Mouse (Mus musculus): ENCODE results near the gene Mtss1l. TPM values are rescaled to one million over a fixed set of nuclear protein-coding genes. Genes with fewer than 3 reads are reported as not detected.

Gene Mtss1l
- polyA plus RNA-seq, 1 experiment from 2014 or later, result 22.5 TPM

DNA sequence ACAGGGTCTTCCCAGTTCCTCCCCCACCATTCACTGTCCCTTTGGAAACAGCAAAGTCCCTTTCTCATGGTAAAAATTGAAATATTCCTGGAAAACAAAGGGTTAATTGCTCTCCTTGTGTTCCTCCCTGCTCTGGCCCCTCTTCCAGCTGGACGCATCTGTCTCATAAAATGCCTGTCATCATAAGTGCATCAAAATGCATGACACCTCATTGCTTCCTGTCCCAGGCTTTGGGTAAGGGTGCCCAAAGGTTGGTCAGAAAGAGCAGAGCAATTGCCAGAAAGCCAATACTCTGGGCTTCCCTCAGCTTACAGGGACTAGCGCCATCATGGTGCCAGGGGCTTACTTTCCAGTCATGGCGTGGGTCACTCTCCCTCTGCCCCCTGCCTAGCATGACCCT is 10.7 kb upstream of the Mtss1l start:
- 71% methylated on average over 3 of the region's 3 CpGs for WGBS
- peaks cover 14% of the 10 kb centered on the region for H3K4me1 ChIP-seq
- no peaks in the 10 kb centered on the region for H3K27me3 ChIP-seq
- no peak overlapping the region for H3K4me3 ChIP-seq
- ATAC-seq (replicated peaks), result no peak
- no peak overlapping the region for H3K9ac ChIP-seq (replicated peaks)
- peaks cover 19% of the 10 kb centered on the region; the same call in 1 of the 2 replicates for H3K36me3 ChIP-seq
- no peaks in the 10 kb centered on the region for H3K9me3 ChIP-seq
- H3K27ac ChIP-seq (replicated peaks), result no peak overlapping the region; the same call in 1 of the 2 replicates
- H3K4me2 ChIP-seq (replicated peaks), result no peak overlapping the region

GRCm38 (mm10) chr8:110711271-110711934 is 9.9 kb upstream of the Mtss1l start:
- 78% methylated on average over 13 of the region's 13 CpGs for WGBS
- no peak for ATAC-seq (replicated peaks)
- H3K27ac ChIP-seq (replicated peaks), result peak overlapping the region; percentile 19; the same call in 1 of the 2 replicates

DNA sequence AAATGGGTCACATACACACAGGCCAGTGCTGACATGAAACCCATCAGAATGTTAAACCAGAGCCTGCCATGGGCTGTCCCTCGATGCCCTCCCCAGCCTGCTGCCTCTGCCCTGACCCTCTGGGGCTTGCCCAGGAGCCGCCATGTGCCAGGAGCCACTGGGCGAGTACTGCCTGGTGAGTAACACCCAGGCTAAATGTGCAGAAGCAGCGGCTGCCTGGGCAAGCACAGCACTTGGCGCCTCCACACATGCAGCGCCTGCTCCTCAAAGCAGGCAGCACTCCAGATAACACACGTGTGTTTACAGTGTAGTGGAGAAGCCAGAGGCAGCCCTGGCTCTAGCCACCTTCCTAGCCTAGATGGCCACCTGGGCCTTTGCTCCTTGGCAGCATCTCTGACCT is 8.2 kb upstream of the Mtss1l start:
- Histone ChIP-seq H3K4me1 (peaks cover 26% of the 10 kb centered on the region), H3K9ac (replicated peaks) (no peak overlapping the region), H3K9me3 (no peaks in the 10 kb centered on the region), H3K36me3 (peaks cover 19% of the 10 kb centered on the region; the same call in 1 of the 2 replicates), H3K4me3 (no peak overlapping the region), H3K27me3 (no peaks in the 10 kb centered on the region), H3K27ac (replicated peaks) (0 out of 2 replicates have a peak overlapping the region, but pooled peaks have one; percentile 4), H3K4me2 (replicated peaks) (no peak overlapping the region)
- 90% methylated on average over 7 of the region's 7 CpGs for WGBS
- no peak for ATAC-seq (replicated peaks)

More at GRCm38 (mm10) chr8:110711271-110711934, 9.9 kb upstream of the Mtss1l start:
- Histone ChIP-seq H3K9me3 (no peaks in the 10 kb centered on the region), H3K4me1 (peaks cover 22% of the 10 kb centered on the region), H3K9ac (replicated peaks) (no peak overlapping the region), H3K4me3 (no peak overlapping the region), H3K27me3 (no peaks in the 10 kb centered on the region), H3K4me2 (replicated peaks) (no peak overlapping the region), H3K36me3 (peaks cover 19% of the 10 kb centered on the region; the same call in 1 of the 2 replicates)

DNA sequence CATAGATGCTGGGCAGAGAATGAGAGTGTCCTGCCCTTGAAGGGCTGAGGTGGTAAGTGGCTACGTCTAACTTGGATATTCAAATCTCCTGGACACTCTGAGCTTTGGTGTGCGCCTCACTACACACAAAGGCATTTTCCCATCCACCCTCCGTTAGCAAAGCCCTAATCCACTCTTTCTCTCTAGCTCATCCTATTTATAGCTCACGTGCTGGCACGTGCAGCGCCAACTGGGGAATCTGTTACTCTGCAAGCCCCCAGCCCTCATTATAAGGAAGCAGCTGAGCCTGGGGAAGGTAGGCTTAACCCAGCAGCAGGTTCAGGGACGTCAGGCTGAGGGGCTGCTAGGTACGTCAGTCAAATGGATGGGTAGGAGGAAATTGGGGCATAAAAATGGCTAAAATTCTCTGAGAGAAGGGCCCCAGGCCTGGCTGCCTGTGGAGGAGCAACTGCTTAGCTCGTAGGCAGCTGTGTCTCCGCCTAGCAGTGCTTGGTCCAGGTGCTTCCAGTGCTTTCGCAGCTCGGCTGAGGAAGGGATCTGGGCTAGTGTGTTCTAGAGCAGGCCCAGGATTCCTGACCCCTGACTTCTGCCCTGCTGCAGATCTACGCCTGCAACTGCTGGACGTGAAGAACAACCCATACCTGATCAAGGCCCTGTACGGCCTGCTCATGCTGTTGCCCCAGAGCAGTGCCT is 6.3 kb upstream of the Mtss1l start:
- Histone ChIP-seq H3K4me3 (no peak overlapping the region), H3K9ac (replicated peaks) (no peak overlapping the region), H3K27ac (replicated peaks) (peak overlapping the region; percentile 84), H3K27me3 (no peaks in the 10 kb centered on the region), H3K9me3 (no peaks in the 10 kb centered on the region), H3K4me1 (peaks cover 44% of the 10 kb centered on the region), H3K36me3 (peaks cover 19% of the 10 kb centered on the region; the same call in 1 of the 2 replicates), H3K4me2 (replicated peaks) (no peak overlapping the region)
- ATAC-seq (replicated peaks), result 0 out of 2 replicates have a peak, but pooled peaks have one; percentile 14
- 66% methylated on average over 15 of the region's 15 CpGs for WGBS

GRCm38 (mm10) chr8:110716075-110716474 is 5.2 kb upstream of the Mtss1l start:
- ATAC-seq (replicated peaks), result peak; percentile 23; the same call in 1 of the 2 replicates
- Histone ChIP-seq H3K9me3 (no peaks in the 10 kb centered on the region), H3K4me2 (replicated peaks) (no peak overlapping the region), H3K27me3 (no peaks in the 10 kb centered on the region), H3K36me3 (peaks cover 16% of the 10 kb centered on the region; the same call in 1 of the 2 replicates), H3K4me3 (no peak overlapping the region), H3K9ac (replicated peaks) (no peak overlapping the region), H3K27ac (replicated peaks) (peak overlapping the region; percentile 84), H3K4me1 (peaks cover 54% of the 10 kb centered on the region)
- 39% methylated on average over 4 of the region's 4 CpGs for WGBS

DNA sequence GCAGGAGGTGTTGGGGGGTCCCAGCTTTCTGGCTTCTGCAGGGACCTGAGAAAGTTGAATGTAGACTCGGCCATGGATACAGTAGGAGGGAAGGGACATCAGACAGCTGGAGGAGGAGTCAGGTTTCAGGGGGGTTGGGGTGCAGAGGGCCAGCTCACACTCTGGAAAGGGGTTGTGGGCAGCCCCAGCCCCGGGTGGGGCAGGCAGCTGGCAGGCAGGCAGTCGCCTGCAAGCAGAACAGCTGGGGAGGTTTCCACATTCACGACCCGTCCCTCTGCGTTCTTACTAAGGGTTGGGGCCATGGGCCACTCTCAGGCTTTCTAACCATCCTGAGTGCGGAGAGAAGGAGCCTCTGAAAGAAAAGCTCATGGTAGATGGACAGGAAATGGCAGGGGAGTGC is 4.1 kb upstream of the Mtss1l start:
- Histone ChIP-seq H3K9ac (replicated peaks) (no peak overlapping the region), H3K9me3 (no peaks in the 10 kb centered on the region), H3K36me3 (peaks cover 8% of the 10 kb centered on the region; the same call in 1 of the 2 replicates), H3K4me3 (no peak overlapping the region), H3K27me3 (no peaks in the 10 kb centered on the region), H3K4me1 (peaks cover 55% of the 10 kb centered on the region), H3K27ac (replicated peaks) (no peak overlapping the region), H3K4me2 (replicated peaks) (no peak overlapping the region)
- WGBS, result 80% methylated on average over 7 of the region's 7 CpGs
- no peak for ATAC-seq (replicated peaks)

DNA sequence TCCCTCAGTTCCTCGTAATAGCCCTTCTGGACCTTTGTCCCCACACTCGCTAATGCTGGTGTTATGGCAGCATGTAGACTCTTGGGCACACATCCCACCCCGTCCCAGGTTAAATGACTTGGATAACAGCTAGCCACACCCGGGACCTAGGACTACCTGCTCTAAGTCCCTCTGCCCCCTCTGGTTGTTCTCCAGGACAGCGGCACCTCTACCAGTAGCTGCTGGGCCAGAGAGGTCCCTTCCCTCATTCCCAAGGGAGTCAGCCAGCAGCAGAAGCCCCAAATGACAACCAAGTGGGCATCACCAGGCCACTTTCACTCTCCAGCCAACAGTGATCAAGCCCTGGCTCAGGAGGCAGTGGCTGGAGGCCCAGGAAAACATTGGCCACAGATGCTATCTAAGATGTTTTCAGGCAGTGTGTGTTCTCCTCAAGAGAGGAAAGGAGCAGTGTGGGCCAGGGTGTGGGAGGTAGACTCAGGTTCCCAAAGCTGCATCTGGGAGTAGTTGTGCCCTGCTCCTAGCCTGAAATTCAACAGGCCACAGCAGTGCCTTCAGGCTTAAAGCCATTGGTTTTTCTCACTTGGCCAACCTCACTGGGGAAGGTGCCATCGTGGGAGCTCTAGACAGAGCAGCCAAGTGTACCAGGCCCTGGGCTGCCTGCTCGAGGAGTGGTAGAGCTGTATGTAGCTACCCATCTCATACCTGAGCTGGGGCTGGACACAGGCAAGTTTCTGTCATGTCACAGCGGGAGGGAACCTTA is 2.9 kb upstream of the Mtss1l start:
- H3K27ac ChIP-seq (replicated peaks), result peak overlapping the region; percentile 90; the same call in 1 of the 2 replicates
- 82% methylated on average over 8 of the region's 8 CpGs for WGBS
- H3K4me2 ChIP-seq (replicated peaks), result no peak overlapping the region
- peaks cover 68% of the 10 kb centered on the region for H3K4me1 ChIP-seq
- no peak for ATAC-seq (replicated peaks)
- H3K36me3 ChIP-seq, result peaks cover 4% of the 10 kb centered on the region; the same call in 1 of the 2 replicates
- no peaks in the 10 kb centered on the region for H3K27me3 ChIP-seq
- H3K9me3 ChIP-seq, result no peaks in the 10 kb centered on the region
- H3K4me3 ChIP-seq, result no peak overlapping the region
- no peak overlapping the region for H3K9ac ChIP-seq (replicated peaks)

- 49% methylated on average over 12 of the region's 12 CpGs for WGBS
- Histone ChIP-seq H3K9ac (replicated peaks) (peak overlapping the region; percentile 4; the same call in 1 of the 2 replicates), H3K9me3 (no peaks in the 10 kb centered on the region), H3K4me1 (peaks cover 75% of the 10 kb centered on the region), H3K27ac (replicated peaks) (peak overlapping the region; percentile 90), H3K4me2 (replicated peaks) (no peak overlapping the region), H3K27me3 (no peaks in the 10 kb centered on the region), H3K36me3 (peaks cover 1% of the 10 kb centered on the region; the same call in 1 of the 2 replicates), H3K4me3 (no peak overlapping the region)
- ATAC-seq (replicated peaks), result no peak
Observed at GRCm38 (mm10) chr8:110718969-110719670, 2.2 kb upstream of the Mtss1l start.

GRCm38 (mm10) chr8:110719898-110720653 is 1.2 kb upstream of the Mtss1l start:
- H3K4me2 ChIP-seq (replicated peaks), result peak overlapping the region; percentile 91
- H3K27ac ChIP-seq (replicated peaks), result peak overlapping the region; percentile 90
- peak overlapping the region; percentile 93; the same call in 1 of the 2 replicates for H3K9ac ChIP-seq (replicated peaks)
- no peaks in the 10 kb centered on the region for H3K27me3 ChIP-seq
- ATAC-seq (replicated peaks), result no peak
- H3K4me3 ChIP-seq, result peak overlapping the region; percentile 83
- no peaks in the 10 kb centered on the region for H3K36me3 ChIP-seq
- peaks cover 76% of the 10 kb centered on the region for H3K4me1 ChIP-seq
- H3K9me3 ChIP-seq, result no peaks in the 10 kb centered on the region
- 53% methylated on average over 6 of the region's 6 CpGs for WGBS

DNA sequence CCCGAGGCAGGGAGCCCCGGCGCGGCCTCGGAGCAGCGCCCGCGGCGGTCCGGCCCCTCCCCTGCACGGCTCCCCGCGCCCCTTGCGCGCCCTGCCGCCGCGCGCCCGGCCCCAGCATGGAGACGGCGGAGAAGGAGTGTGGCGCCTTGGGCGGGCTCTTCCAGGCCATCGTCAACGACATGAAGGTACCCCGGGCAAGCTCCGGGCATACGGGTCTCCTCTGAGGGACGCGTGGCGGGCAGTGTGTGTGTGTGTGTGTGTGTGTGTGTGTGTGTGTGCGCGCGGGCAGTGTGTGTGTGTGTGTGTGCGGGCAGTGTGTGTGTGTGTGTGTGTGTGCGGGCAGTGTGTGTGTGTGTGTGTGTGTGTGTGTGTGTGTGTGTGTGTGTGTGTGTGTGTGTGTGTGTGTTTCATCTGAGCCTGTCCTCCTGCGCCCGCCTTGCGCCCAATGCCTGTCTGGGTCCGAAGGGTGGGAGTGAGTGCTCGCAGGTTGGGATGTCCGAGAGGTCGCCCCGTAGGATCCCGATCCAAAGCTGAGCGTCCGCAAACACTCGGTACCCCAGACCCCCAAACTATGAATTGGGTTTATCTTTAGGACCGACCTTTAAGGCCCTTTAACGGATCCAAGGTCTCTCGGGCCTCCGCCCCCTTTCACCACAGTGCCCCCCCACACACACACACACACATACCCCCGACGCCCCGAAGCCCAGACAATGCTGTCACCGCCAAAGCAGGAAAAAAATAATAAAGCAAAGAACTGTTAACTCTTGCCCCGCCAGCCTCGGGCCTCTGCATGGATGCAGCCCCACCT is 534 bp downstream of the Mtss1l start:
- peak overlapping the region; percentile 90 for H3K27ac ChIP-seq (replicated peaks)
- peak overlapping the region; percentile 91 for H3K4me2 ChIP-seq (replicated peaks)
- H3K4me1 ChIP-seq, result peaks cover 71% of the 10 kb centered on the region
- ATAC-seq (replicated peaks), result peak; percentile 65
- peak overlapping the region; percentile 93 for H3K9ac ChIP-seq (replicated peaks)
- H3K36me3 ChIP-seq, result peaks cover 3% of the 10 kb centered on the region; the same call in 1 of the 2 replicates
- no peaks in the 10 kb centered on the region for H3K27me3 ChIP-seq
- WGBS, result 1% methylated on average over 49 of the region's 59 CpGs
- H3K4me3 ChIP-seq, result peak overlapping the region; percentile 83
- no peaks in the 10 kb centered on the region for H3K9me3 ChIP-seq
